Mouse (Mus musculus): ENCODE measurements around the gene Slc22a20. TPM values are rescaled to one million over a fixed set of nuclear protein-coding genes. Genes with fewer than 3 reads are reported as not detected.
A peak's percentile ranks its signal among the peaks of the same experiment; 100 is the strongest.

Slc22a20 gene
- polyA plus RNA-seq, 1 experiment from 2014 or later, result not detected

GRCm38 (mm10) chr19:5929634-5930596 is 56.0 kb downstream of the Slc22a20 start:
- Histone ChIP-seq H3K4me1 (replicated peaks) (peaks cover 29% of the 10 kb centered on the region), H3K4me2 (no peak overlapping the region), H3K36me3 (no peaks in the 10 kb centered on the region), H3K9ac (no peak overlapping the region), H3K9me3 (no peaks in the 10 kb centered on the region), H3K4me3 (no peak overlapping the region), H3K27ac (replicated peaks) (no peak overlapping the region), H3K27me3 (peaks cover 12% of the 10 kb centered on the region)
- 61% methylated on average over 14 of the region's 14 CpGs for WGBS
- ATAC-seq (ENCODE audit: low read depth), result no peak

GRCm38 (mm10) chr19:5928546-5928945 is 57.4 kb downstream of the Slc22a20 start:
- no peak for ATAC-seq (ENCODE audit: low read depth)
- H3K27ac ChIP-seq (replicated peaks), result no peak overlapping the region
- WGBS, result 76% methylated on average over 3 of the region's 3 CpGs
- no peaks in the 10 kb centered on the region for H3K36me3 ChIP-seq
- no peaks in the 10 kb centered on the region for H3K9me3 ChIP-seq
- H3K4me3 ChIP-seq, result no peak overlapping the region
- H3K9ac ChIP-seq, result no peak overlapping the region
- H3K27me3 ChIP-seq, result peaks cover 12% of the 10 kb centered on the region
- H3K4me1 ChIP-seq (replicated peaks), result peaks cover 32% of the 10 kb centered on the region
- no peak overlapping the region for H3K4me2 ChIP-seq

GRCm38 (mm10) chr19:5928104-5928503 is 57.8 kb downstream of the Slc22a20 start:
- 69% methylated on average over 6 of the region's 6 CpGs for WGBS
- H3K36me3 ChIP-seq, result no peaks in the 10 kb centered on the region

GRCm38 (mm10) chr19:5927532-5927931 is 58.4 kb downstream of the Slc22a20 start:
- Histone ChIP-seq H3K4me1 (replicated peaks) (peaks cover 39% of the 10 kb centered on the region), H3K27ac (replicated peaks) (no peak overlapping the region), H3K27me3 (peaks cover 12% of the 10 kb centered on the region), H3K36me3 (no peaks in the 10 kb centered on the region), H3K4me2 (no peak overlapping the region), H3K9ac (no peak overlapping the region), H3K4me3 (no peak overlapping the region), H3K9me3 (no peaks in the 10 kb centered on the region)
- ATAC-seq (ENCODE audit: low read depth), result no peak
- WGBS, result 70% methylated on average over 8 of the region's 8 CpGs

More at GRCm38 (mm10) chr19:5928104-5928503, 57.8 kb downstream of the Slc22a20 start:
- no peak for ATAC-seq (ENCODE audit: low read depth)
- Histone ChIP-seq H3K4me2 (no peak overlapping the region), H3K9me3 (no peaks in the 10 kb centered on the region), H3K4me1 (replicated peaks) (peaks cover 34% of the 10 kb centered on the region), H3K4me3 (no peak overlapping the region), H3K27me3 (peaks cover 12% of the 10 kb centered on the region), H3K9ac (no peak overlapping the region), H3K27ac (replicated peaks) (no peak overlapping the region)

GRCm38 (mm10) chr19:5927026-5927425 is 58.9 kb downstream of the Slc22a20 start:
- Histone ChIP-seq H3K4me1 (replicated peaks) (peaks cover 44% of the 10 kb centered on the region), H3K36me3 (no peaks in the 10 kb centered on the region), H3K27me3 (peaks cover 12% of the 10 kb centered on the region), H3K27ac (replicated peaks) (no peak overlapping the region), H3K9me3 (no peaks in the 10 kb centered on the region), H3K4me2 (no peak overlapping the region), H3K4me3 (no peak overlapping the region), H3K9ac (no peak overlapping the region)
- WGBS, result 73% methylated on average over 11 of the region's 11 CpGs
- no peak for ATAC-seq (ENCODE audit: low read depth)

GRCm38 (mm10) chr19:5925311-5925855 is 60.6 kb downstream of the Slc22a20 start:
- no peak for ATAC-seq (ENCODE audit: low read depth)
- peaks cover 51% of the 10 kb centered on the region for H3K4me1 ChIP-seq (replicated peaks)

GRCm38 (mm10) chr19:5924713-5925093 is 61.2 kb downstream of the Slc22a20 start, which contains the start of gene Cdc42ep2:
Gene Cdc42ep2 (minus strand): TSS chr19:5924816.
- peak within 1 kb of the TSS; percentile 83 for H3K27ac ChIP-seq (replicated peaks)
- peak; percentile 96 for ATAC-seq (ENCODE audit: low read depth)
- H3K4me3 ChIP-seq, result peak within 1 kb of the TSS; percentile 59
- H3K4me1 ChIP-seq (replicated peaks), result peaks cover 44% of the 10 kb centered on the region
- under 1% methylated on average over 18 of the region's 18 CpGs for WGBS
- H3K4me2 ChIP-seq, result peak within 1 kb of the TSS; percentile 82
- H3K27me3 ChIP-seq, result peaks cover 12% of the 10 kb centered on the region
- peak within 1 kb of the TSS; percentile 76 for H3K9ac ChIP-seq
- H3K9me3 ChIP-seq, result no peaks in the 10 kb centered on the region
- H3K36me3 ChIP-seq, result no peaks in the 10 kb centered on the region

More at GRCm38 (mm10) chr19:5925311-5925855, 60.6 kb downstream of the Slc22a20 start:
- Histone ChIP-seq H3K36me3 (no peaks in the 10 kb centered on the region), H3K27ac (replicated peaks) (0 out of 2 replicates have a peak overlapping the region, but pooled peaks have one; percentile 83), H3K9me3 (no peaks in the 10 kb centered on the region), H3K9ac (peak overlapping the region; percentile 60), H3K4me3 (peak overlapping the region; percentile 59), H3K4me2 (peak overlapping the region; percentile 82), H3K27me3 (peaks cover 12% of the 10 kb centered on the region)
- WGBS, result 30% methylated on average over 11 of the region's 11 CpGs

- Histone ChIP-seq H3K27ac (replicated peaks) (peak overlapping the region; percentile 83), H3K4me1 (replicated peaks) (peaks cover 39% of the 10 kb centered on the region), H3K36me3 (no peaks in the 10 kb centered on the region), H3K9me3 (no peaks in the 10 kb centered on the region), H3K9ac (peak overlapping the region; percentile 76), H3K27me3 (peaks cover 12% of the 10 kb centered on the region), H3K4me2 (peak overlapping the region; percentile 82), H3K4me3 (peak overlapping the region; percentile 59)
- ATAC-seq (ENCODE audit: low read depth), result peak; percentile 88
- WGBS, result under 1% methylated on average over 38 of the region's 38 CpGs
These were observed 61.8 kb downstream of the Slc22a20 start for GRCm38 (mm10) chr19:5923990-5924712.

- H3K36me3 ChIP-seq, result peaks cover 5% of the 10 kb centered on the region
- no peak overlapping the region for H3K4me3 ChIP-seq
- no peak for ATAC-seq (ENCODE audit: low read depth)
- no peak overlapping the region for H3K27ac ChIP-seq (replicated peaks)
- H3K27me3 ChIP-seq, result peaks cover 12% of the 10 kb centered on the region
- 93% methylated on average over 3 of the region's 3 CpGs for WGBS
- no peaks in the 10 kb centered on the region for H3K9me3 ChIP-seq
- H3K4me1 ChIP-seq (replicated peaks), result peaks cover 39% of the 10 kb centered on the region
- peak overlapping the region; percentile 44; the same call in 1 of the 2 replicates for H3K9ac ChIP-seq
- H3K4me2 ChIP-seq, result peak overlapping the region; percentile 82
These were observed 63.0 kb downstream of the Slc22a20 start for GRCm38 (mm10) chr19:5922963-5923362.

GRCm38 (mm10) chr19:5922119-5922942 is 63.6 kb downstream of the Slc22a20 start:
- Histone ChIP-seq H3K9me3 (no peaks in the 10 kb centered on the region), H3K9ac (peak overlapping the region; percentile 44), H3K4me2 (peak overlapping the region; percentile 82), H3K36me3 (peaks cover 11% of the 10 kb centered on the region), H3K4me1 (replicated peaks) (peaks cover 36% of the 10 kb centered on the region), H3K27ac (replicated peaks) (no peak overlapping the region), H3K27me3 (peaks cover 12% of the 10 kb centered on the region), H3K4me3 (peak overlapping the region; percentile 12)
- ATAC-seq (ENCODE audit: low read depth), result no peak
- 83% methylated on average over 15 of the region's 15 CpGs for WGBS

GRCm38 (mm10) chr19:5921715-5922114 is 64.2 kb downstream of the Slc22a20 start:
- ATAC-seq (ENCODE audit: low read depth), result no peak
- 23% methylated on average over 9 of the region's 9 CpGs for WGBS
- peak overlapping the region; percentile 12 for H3K4me3 ChIP-seq
- H3K9me3 ChIP-seq, result no peaks in the 10 kb centered on the region
- H3K4me1 ChIP-seq (replicated peaks), result peaks cover 34% of the 10 kb centered on the region
- no peak overlapping the region for H3K27ac ChIP-seq (replicated peaks)
- peak overlapping the region; percentile 82 for H3K4me2 ChIP-seq
- peaks cover 12% of the 10 kb centered on the region for H3K27me3 ChIP-seq
- peaks cover 16% of the 10 kb centered on the region for H3K36me3 ChIP-seq
- peak overlapping the region; percentile 44 for H3K9ac ChIP-seq
